Mouse (Mus musculus) T-cell, adult 2 months (primary cell): ENCODE results near the gene Bex4.
"Not testable (repeated sequence)": the region's sequence is repeated elsewhere in the genome, so short reads cannot be mapped to it uniquely, and the experiment has no call there.

Experiments
- DNase-seq: peaks from one replicate; pipeline ENCODE4 v3.0.0; 2022; ENCODE audit warnings: low spot score

The Bex4 gene

DNA sequence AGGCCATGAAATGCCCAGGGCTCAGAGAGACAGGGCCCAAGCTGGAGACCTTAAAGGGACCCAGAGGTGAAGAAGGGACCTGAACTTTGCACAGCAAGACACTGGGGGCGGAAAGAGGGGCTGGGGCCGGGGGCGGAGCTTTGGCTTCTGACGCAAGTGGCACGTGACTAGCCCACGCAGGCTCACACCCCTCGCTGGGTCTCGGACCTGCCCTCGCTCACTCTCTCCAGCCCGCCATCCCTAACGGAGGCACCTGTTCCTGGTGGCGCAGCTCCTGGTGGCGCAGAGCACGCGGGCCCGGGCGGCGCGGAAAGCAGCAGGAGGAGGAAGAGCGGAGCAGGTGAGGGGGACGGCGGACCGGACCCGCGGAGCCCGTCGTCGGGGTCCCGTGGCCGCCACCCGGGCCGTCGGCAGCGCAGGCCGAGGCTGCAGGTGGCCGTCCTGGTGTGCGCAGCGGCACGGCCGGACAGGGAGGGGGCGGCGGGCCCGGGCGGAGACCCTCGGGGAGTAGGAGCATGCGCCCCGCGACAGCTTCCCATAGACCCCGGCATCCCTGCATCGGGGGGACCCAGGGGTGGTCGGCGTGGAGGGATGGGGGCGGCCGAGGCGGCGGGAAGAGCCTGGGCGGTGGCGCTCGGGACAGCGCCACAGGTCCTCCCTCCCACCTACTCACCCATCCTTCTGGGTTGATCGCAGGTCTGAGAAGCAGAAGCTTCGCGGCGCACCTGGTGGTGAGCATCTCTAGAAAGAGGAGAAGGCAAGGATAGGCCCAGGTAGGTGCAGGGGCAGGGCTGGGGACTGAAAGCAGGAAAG is at the start of gene Bex4:
Bex4 (plus strand) TSS at position 170 of the 813 bp plus-strand sequence.
- not testable (repeated sequence) for DNase-seq

DNA sequence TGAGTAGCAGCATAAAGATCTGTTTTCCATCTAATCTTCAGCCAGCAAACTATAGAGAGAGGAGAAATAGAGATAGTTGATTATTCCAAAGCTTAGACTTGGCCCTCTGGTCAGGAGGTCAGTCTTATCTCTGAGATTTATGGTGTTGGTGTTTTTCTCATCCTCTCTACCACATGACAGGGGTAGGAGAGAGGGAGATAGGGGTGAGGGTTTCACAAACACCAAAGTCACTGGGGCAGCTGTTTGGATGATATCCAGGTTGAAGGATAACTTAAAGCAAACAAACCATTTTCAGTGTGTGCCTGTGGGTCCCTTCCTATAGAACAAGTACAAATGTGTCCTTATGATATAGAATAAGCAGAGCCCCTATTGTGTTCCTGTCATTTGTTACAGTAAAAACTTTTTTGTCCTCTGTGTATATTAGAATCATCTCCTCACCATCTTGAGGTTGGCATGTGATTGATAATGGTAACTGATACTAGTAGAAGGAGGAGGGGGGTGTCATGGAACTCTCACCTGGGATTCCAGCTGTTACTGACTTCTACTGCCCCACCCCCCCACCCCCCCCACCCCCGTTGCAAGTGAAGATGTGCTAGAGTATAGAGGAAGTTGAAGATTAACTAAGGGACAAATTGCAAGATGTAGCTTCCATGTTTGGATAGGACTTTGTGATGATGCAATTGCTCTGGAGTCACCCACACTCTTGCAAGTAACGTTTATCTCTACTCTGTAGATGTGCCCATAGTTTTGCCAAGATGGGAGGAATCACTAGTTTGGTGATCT is 46.1 kb upstream of the Bex4 start:
- no peak for DNase-seq

DNA sequence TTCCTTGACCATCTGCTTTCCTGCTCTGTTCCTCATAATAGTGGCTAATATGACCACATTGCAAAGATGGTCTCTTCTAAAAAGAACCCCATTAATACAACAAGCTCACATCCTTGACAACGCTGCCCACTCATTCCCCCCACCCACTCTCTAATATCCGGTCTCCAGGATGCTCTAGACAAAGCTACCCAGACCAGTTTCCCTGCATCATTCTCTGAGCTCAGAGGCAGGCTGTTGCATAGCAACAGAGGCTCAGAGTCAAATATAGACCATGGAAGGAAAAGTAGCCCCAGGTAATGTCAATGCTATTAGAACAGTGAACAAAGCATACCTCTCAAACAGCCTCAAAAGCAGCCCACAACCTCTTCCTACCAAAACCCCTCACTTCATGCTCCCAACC is 44.4 kb upstream of the Bex4 start:
- no peak for DNase-seq

DNA sequence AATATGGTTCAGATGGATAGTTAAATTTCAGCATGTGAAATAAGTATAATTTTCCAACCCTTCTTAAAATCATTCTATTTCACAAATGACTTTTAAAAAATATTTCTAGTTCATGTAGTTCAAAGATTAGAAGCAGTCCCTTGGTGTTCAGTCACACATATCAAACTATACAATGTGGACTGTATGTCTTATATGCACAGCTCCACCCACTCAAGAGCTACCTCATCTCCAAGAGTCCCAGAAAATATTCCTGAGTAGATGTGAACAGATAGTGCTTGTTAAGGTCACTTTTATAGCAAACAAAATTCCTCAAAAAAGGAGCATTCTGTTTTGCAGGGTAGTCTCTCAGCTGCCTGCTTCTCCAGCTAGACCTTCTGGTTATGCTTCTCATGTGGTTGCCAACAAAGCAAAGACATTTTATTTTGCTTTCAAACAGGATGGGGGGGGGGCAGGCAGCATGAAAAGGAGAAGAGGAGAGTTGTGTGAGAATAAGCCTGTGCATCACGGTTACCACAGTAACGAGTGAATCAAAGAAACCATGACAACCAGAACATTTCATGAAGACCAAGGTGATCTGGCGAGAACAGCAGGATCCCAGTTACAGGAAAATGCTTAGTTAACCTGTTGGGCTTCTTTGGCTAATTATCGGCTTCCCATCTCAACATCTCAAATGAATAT is 34.6 kb upstream of the Bex4 start:
- DNase-seq: no peak

DNA sequence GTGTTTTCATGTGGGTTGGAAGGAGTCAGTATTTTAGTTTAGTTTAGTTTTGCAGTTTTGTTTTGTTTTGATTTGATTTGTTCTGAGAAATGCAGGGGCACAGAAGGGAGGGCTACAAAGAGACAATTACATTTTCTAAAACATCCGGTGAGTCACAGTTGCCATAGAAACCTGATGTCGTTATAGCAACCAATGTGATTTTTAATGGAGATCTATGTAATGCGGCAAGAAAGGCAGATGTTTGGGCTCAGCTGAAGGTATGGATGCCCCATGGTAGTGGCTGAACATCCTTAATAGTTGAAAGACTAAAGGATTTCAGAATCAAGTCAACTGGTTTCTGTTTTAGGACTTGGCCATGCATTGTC is 34.1 kb upstream of the Bex4 start:
- DNase-seq: no peak

DNA sequence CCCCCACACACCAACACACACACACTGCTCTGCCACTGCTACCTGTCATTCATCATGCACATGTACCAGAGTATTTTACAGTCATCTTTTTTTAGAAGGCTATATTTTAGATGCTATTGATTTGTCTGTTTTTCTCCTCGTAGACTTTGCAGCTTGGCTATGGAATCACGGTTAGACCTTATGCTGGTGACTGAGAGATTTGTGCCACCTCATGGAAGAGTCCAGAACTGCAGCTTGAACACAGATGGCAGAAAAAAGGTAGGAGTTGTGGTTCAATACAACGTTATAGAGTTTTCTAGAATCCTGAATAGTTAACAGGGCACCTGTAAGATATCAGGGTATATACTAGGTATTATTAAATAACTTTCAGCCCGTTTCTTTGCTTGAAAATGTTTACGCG is 30.9 kb upstream of the Bex4 start:
- no peak for DNase-seq

DNA sequence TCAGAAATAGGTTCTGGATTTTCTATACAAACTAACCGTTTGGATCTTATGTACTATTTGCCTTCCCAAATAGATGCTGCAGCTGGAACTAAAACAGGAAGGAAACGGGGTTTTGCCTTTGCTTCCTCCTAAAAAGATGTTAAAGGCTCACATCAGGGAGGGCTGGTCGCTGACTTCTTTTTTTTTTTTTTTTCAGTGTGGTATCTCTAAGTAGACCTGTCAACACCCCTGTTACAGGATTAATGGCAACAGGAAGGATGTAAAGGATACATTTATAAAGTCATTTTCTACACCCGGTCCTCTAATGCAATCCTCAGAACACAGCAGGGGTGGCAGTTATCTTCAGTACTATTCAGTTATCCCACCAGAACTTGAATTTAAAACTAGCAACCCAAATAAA is 23.8 kb upstream of the Bex4 start:
- DNase-seq: no peak

DNA sequence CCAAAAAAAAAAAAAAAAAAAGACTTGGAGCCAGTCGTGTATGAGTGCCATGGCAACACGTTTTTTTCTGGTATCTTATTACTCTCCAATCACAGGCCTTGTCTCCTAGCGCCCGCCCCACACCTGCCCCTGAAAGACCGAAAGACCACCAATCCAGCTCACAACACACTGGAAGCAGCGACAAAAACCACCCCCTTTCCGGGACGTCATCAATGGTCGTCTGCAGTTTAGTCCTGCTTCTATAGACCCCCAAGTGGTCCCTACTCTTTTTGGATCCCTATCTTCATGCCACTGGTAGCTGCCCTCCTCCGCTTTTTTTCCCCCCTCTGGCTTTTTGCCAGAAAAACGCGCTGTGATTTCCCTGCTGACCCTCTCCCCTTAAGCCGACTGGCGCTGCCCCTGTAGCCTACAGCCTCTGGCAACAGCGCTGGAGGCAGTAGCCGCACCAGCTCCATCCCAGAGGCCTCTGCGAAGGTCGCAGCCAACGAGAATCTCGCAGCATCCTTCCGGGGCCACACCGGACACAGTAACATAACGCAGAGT is 23.3 kb upstream of the Bex4 start:
- DNase-seq: no peak

DNA sequence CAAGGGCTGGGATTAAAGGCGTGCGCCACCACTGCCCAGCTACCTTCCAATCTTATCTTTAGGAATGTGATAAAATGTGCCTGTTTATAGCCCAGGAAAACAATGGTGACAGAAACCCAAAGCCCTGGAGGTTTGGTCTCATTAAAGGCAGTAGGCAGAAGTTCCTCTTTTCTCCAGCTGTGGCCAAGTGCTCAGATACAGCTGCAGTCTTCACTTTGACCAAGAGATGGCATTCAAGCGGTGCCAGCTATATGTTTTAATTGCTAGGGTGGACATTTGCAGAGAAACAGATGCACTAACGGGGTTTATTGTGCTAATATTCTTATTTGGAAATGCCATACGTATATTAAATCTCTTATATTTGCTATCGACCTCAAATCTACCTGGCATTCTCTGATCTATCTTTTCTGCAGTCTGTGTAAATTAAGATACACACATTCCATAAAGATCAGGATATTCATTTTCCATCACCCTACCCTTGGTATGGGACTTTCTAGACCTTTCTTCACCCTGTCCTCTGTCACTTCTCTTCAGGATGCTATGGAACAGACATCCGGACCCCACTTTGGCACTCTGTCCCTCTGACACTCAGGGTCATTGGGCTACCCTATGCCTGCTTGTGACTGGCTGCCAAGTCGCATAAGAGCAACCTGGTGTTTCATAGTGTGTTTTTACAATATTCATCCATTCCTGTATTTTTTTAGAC is 11.6 kb upstream of the Bex4 start:
- DNase-seq: no peak

DNA sequence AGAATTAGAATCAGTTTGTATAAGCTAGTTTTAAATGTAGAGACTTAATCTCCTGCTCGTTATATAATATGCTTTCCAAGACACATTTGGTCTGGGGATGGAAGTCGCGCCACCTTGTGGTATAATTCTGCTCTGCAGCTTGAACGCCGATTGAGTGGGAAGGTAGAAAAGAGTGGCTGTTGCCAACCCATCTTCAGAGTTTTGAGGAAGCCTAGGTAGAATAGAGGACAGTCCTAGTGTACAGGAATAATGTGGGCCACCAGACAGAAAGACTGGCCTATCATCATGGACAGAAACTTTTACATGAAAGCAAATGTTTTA is 11.1 kb upstream of the Bex4 start:
- peak; percentile 3 for DNase-seq

DNA sequence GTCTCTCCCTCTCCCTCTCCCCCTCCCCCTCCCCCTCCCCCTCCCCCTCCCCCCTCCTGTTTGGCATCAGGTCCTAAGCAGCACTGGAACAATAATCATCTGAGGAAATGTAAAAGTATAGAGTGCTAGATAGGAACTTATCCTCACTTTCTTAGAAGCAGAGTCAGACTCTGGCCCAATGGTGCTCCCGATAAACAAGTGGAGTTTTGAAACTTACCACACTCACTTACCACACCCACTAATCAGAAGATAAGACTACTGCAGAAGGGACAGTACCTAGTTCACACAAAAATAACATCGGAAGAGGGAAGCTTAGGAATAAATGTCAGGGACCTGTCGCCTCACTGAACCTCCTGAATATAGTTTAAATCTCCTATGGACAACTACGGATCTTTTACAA is 3.2 kb upstream of the Bex4 start:
- no peak for DNase-seq

DNA sequence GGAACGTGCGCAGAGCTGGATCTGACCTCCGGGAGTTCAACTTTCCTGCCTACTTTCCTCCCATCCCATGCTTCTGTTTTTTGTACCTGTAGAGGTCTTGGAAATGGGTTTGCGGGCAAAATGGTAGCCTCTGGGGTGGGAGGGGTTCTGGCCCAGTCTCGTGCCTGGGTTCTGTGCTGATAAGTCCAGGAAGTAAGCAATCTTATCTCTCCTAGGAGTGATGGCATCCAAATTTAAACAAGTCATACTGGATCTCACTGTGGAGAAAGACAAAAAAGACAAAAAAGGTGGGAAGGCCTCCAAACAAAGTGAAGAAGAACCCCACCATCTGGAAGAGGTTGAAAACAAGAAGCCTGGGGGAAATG is 826 bp downstream of the Bex4 start:
- DNase-seq: not testable (repeated sequence)

DNA sequence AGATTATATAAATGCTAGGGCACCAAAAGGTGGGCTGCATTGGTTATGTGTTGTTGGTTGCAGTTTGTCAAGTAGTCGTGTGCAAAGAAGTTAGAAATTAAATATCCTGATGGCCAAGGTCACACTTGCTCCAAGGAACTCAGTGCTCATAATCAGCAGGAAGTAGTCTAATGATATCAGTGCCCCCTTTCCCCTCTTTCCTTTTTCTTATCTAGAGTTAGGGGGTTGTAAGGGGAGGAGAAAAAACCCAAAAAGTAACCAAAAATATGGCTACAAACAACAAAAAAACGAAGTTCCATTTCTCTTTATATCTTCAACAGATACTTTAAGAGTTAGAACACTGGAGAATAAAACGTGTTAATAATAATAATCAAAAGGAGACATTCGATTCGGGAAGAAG is 2.6 kb downstream of the Bex4 start:
- no peak for DNase-seq

DNA sequence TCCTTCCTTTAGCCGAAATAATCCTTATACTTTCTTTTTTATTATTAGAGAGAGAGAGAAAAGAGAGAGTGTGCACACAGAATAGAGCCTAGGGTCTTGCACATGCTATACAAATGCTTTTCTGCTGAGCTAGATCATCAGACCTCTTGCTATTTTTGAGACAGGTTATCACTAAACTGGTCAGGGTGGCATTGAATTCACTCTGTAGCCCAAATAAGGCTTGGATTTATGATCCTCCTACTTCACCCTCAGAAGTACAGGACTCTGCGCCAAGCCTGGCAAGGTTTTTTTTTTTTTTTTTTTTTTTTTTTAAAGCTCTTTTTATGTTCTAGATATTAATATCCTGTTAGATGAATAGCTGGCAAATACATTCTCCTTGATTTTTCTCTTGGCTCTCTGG is 4.9 kb downstream of the Bex4 start:
- no peak for DNase-seq

DNA sequence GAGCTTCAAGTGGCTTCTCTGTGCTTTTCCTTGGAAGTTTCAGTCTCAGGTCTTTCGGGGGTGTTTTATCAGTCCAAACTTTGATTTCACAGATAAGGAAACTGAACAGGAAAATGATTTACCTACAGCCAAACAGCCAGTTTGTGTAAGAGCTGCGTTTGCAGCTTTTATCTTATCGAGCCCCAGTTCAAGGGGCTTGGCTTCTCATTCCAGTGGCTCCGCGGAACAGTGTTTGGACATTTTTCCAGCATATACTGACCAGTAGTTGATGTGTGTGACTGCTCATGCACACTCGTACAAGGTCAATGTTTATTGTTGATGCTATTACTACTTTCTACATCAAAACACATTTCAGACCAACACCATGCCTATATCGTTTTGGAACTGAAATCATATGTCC is 5.4 kb downstream of the Bex4 start:
- DNase-seq: no peak

DNA sequence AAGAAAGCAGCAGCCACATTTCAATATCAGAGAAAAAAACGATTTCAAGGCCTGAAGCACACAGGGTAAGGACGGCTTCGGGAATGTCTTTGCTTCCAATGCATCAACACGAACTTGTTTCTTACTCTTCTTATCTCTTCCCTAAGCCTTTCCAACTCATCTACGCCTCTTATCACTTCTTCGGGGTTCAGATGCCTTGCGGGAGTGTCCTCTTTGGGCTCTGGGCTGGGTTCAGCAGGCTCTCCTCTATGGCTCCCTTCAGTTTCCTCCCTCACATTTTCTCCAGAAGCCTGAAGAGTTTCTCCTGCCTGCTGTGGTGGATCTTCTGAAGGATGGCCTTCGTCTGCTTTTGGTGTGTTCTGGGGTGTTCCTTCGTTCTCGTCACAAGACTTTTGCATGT is 31.8 kb downstream of the Bex4 start:
- no peak for DNase-seq

DNA sequence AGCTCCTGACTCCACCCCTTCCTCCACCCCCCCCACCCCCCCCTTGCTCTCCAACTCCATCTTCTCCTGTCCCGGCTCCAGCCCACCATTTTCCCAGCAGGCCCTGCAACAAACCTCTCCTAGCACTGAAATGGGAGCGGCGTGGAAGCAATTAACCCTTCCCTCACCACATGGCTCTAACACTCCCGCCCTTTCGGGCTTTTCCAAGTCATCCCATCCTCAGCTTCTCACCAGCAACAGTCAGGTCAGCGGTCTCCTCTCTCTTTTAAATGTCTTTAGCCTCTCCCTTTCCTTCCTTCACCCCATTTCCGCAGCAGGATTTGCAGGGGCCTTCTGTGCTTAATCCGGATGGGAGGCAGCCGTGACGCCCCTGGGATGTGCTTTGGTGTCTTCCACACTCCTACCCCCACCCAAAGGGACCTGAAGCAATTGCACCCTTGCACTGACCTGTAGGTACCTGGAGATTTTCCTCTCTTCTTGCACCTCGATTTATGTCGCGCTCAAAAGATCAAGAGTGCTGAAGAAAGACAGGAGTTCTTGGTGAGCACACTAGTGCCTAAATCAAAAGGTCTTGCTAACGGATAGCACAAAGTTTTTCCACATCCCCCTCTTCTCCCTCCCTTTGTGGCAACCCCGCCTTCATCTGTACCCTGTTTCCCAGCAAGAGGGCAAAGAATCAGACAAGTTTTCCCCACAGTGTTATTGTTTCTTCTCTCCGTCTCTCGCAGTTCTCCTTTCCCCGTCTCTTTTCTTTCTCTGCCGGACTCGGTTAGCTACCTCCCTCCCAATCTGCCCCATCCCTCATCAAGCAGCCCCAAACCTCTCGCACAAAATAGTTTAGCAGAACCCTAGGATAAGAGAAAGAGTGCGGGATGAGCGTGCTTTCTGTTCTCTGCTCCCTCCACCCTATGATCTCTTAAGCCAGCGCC is 32.7 kb downstream of the Bex4 start:
- DNase-seq: no peak

DNA sequence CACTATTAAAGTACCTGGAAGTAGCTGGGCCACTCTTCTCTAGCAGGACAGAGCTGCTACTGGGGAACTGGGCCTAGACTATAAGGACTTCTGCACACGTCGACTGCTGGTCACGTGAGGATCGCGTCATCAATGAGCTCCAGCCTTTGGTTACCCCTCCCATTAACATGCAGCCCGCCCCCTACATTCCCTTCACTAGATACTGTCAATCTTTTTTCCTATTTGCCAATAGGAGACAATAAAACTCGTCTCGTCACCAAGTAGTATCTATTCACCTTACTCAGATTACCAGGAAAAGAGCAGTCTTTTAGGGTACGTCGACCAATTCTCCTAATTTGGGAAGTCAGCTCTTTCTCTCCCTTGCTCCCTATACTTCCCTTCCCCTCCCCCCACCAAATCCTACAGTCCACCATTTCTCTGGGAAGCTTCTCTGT is 33.3 kb downstream of the Bex4 start, which contains the start of gene Tceal8:
Tceal8 (minus strand) TSS at position 225 of the 434 bp plus-strand sequence.
- DNase-seq: peak; percentile 14

DNA sequence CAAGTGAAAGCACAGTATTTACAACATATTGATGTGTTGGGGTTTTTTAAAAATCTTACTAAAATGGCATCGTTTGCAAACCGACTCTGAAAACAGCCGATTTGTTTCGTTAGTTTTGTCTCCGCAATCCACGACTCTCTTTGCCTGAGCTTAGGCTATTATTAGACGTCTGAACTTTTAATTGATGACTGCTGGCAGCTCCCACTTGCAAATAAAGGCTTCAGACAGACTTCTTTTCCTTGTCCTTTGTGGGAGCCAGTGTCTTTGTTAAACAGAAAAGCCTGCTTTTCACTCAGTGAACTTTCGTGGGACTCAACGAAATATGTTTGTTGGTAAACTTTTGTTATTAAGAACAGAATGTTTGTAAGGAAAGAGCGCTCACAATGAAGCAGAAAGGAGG is 34.0 kb downstream of the Bex4 start:
- DNase-seq: no peak

DNA sequence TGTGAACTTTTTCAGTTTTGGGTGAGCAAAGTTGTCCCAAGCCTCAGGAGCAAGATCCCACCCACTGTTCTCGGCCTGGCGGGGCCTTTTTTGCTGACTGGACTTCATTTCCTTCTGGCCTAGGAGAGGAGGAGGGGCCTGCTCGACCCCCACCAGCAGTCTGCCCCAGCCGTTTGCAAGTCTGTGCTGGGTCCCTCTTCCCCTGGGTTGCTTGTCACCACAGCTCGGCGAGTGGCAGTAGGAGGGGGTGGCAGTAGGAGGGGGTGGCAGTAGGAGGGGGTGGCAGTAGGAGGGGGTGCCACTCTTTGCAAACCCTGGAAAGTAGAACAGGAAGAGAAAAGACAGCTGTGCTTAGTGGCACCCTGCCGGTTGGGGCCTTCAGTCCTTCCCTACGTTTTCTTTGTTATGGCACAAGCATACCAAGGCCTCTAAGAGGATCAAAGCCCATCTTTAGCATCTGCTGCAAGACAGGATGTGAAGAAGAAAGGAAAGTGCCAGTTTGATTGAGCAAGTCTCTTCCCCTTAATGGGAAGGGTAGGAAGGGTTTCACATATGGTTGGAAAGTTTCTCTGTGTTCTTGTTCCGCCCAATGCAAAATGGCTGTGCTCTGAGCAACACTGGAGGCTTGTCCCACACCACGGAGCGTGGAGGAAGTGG is 42.2 kb downstream of the Bex4 start:
- no peak for DNase-seq

DNA sequence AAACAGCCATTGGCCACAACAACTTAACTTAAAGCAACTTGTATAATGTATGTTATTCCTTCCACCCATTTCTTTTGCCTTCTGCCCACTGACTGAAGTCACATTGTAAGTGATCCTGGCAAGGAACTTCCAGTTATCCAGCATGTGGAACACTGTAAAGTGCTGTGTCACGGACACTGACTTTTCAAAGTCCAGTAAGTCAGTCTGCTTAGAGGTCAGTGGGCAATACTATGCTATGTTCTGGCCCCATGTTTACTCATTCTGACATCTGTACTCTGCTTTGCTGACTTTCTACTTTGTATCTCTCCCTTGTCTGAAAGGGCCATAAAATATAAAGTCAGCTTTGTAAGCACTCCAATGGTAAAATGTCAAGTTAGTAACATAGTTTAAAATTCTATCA is 44.3 kb downstream of the Bex4 start:
- no peak for DNase-seq
